Mouse (Mus musculus) lung, postnatal 0 days (tissue): ENCODE data around the gene Gria2.

Experiments used
- CTCF ChIP-seq: IDR thresholded peaks from 2 replicates; pipeline ENCODE4 v1.5.1; 2016; ENCODE audit warnings: antibody characterized with exemption, mild to moderate bottlenecking
- EP300 ChIP-seq: IDR thresholded peaks from 2 replicates; pipeline ENCODE4 v1.6.1; 2016; ENCODE audit warnings: antibody characterized with exemption, mild to moderate bottlenecking, control low read depth

DNA sequence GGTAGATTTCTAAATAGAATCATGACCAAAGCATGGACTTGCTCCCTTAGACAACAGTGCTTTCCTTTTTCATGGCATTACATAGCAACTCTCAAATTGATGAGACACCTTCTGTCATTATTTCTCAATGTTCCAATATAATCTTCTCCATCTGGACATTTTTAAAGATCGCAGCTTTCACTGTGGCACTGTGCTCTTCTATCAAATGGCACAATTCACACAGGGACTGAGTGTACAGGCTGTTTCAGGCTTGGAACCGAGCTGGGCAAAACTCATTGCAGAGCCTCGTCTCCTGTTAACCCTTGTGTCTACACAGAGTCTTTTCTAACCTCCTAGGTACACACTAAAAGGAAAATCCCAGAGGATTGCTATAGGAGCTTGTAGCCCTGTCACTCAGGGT is 77.4 kb downstream of the Gria2 start:
- TF ChIP-seq CTCF (no peak), EP300 (no peak)
